Mouse (Mus musculus): Measurements from ENCODE around the gene Rxrb. TPM values are rescaled to one million over a fixed set of nuclear protein-coding genes. Genes with fewer than 3 reads are reported as not detected.
A peak's percentile ranks its signal among the peaks of the same experiment; 100 is the strongest.
"Not testable (repeated sequence)": the region's sequence is repeated elsewhere in the genome, so short reads cannot be mapped to it uniquely, and the experiment has no call there.

Gene Rxrb
- polyA plus RNA-seq (2015; fragmentation: Nextera tagmentation; extraction: Ambion mirVana) = 44.4 and 52.5 TPM in 2 replicates

DNA sequence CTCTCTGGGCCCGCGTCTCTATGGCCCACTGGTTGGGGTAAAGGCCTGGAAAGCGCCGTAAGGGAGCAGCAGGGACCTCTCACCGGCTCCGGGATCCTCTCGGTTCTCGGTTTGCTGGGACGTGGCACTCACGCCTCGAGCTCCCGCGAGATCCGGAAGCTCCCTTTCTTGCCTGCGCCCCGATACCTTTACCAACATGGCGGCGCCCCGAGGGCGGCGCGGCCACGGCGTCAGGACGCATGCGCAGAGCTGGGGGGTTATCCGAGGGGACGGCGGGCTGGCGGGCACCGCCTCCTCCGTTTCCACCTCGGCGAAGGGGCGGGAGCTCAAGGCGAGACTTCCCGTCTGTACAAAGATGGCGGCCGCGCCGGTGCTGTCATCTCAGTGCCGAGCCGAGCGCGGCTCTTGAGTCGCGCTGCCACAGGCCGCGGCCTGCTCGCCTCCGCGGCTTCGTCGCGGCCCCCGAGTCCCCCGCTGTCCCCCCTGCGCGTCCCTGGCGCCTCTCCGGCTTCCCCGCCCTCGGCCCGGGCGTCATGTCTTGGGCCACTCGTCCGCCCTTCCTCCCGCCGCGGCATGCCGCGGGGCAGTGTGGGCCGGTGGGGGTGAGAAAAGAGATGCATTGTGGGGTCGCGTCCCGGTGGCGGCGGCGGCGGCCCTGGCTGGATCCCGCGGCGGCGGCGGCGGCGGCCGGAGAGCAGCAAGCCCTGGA lies at the start of gene Rxrb, which contains the start of gene Slc39a7:
TSS of gene Rxrb (plus strand) at position 348 of the 709 bp plus-strand sequence.
TSS of gene Slc39a7 (minus strand) at position 218 of the 709 bp plus-strand sequence.
- ATAC-seq (ENCODE audit: insufficient number of reproducible peaks, low FRiP score, low TSS enrichment, low read depth) = peak; percentile 79
- peak within 1 kb of the TSS; percentile 91 for H3K4me2 ChIP-seq
- H3K9ac ChIP-seq = peak within 1 kb of the TSS; percentile 97
- peak within 1 kb of the TSS; percentile 97 for H3K27ac ChIP-seq
- H3K27me3 ChIP-seq = no peaks in the 10 kb centered on the region
- peaks cover 55% of the 10 kb centered on the region for H3K36me3 ChIP-seq
- peak within 1 kb of the TSS; percentile 96 for H3K4me3 ChIP-seq
- peaks cover 64% of the 10 kb centered on the region for H3K4me1 ChIP-seq
- under 1% methylated on average over 68 of the region's 88 CpGs for WGBS
- H3K9me3 ChIP-seq = no peaks in the 10 kb centered on the region

DNA sequence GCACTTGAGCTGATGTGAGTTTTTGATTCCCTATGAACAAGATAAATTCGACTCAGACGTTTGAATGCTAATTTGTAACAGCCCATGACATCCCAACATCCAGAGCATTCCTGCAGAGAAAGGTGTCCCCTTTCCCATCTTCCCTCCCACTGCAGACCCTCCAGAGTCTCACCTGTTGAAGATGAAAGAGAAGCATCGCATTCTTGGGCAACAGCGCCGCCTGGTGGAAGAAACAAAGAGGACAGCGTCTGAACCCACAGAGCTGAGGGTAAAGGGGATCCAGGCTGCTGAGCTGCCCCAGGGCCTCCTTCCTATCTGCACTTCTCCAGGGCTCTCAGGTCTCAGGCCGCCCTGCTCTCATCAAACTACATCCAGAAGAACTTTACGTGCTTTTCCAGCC lies 49.5 kb upstream of the Rxrb start:
- H3K36me3 ChIP-seq; H3K27ac ChIP-seq; H3K9ac ChIP-seq; H3K9me3 ChIP-seq; ATAC-seq (ENCODE audit: insufficient number of reproducible peaks, low FRiP score, low TSS enrichment, low read depth): not testable (repeated sequence)
- Histone ChIP-seq H3K4me1 (peaks cover 24% of the 10 kb centered on the region), H3K4me3 (peak overlapping the region; percentile 52; the same call in 1 of the 2 replicates), H3K4me2 (peak overlapping the region; percentile 67; the same call in 1 of the 2 replicates), H3K27me3 (peaks cover 37% of the 10 kb centered on the region)
- WGBS = 9% methylated on average over 8 of the region's 8 CpGs

DNA sequence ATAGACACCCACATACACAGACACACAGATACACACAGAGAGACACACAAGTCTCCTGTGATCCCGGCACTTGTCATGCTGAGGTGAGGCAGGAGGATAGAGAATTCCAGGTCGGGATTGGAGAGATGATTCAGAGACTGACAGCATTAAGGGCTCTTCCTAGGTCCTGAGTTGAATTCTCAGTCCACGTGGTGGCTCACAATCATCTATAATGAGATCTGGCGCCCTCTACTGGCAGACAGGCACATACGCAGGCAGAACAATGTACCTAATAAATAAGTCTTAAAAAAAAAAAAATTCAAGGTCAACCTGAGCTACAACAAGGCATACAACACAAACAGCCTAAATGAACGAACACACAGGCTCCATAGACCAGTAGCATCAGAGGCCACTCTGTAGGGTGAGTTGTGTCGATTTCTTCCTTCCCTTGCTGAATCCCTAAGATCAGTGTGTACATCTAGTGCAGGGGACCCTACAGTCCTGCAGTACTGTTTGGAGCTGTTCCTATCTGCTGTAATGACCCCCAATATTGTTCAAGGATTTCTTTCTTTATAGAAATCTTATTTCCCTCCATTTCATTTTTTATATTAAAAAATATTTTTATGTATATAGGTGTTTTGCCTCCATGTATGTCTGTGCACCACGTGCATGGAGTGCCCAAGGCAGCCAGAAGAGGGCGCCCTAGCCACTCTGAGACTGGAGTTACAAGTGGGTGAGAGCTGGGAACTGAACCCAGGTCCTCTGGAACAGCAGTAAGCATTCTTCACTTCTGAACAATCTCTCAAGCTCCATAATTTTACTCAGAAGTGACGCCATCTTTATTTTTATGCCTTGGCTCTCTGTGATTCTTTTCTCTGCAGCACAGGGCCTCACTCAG lies 39.6 kb upstream of the Rxrb start:
- H3K36me3 ChIP-seq = no peaks in the 10 kb centered on the region
- H3K27ac ChIP-seq = no peak overlapping the region
- no peak for ATAC-seq (ENCODE audit: insufficient number of reproducible peaks, low FRiP score, low TSS enrichment, low read depth)
- no peaks in the 10 kb centered on the region for H3K9me3 ChIP-seq
- no peak overlapping the region for H3K9ac ChIP-seq
- no peak overlapping the region for H3K4me2 ChIP-seq
- peaks cover 6% of the 10 kb centered on the region for H3K27me3 ChIP-seq
- no peak overlapping the region for H3K4me3 ChIP-seq
- 30% methylated on average over 10 of the region's 10 CpGs for WGBS
- H3K4me1 ChIP-seq = no peaks in the 10 kb centered on the region

DNA sequence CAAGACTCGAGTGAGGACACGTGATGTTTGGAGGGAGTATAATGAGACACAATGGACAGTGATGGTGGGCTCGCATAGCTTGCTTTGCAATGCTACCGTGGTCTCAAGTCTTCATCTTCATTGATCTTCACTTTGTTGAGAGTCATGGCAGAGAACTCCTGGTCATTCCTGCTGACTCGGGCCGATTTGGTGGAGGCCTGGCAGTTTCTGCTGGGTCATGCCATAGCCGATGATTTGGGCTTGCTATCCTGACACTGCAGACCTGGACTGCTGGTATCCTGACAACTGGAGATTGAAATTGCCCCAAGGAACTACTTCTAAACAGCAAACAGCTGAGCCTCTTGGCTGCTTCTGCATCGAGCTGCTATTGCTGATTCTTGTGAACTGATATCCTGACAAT lies 36.7 kb upstream of the Rxrb start:
- no peaks in the 10 kb centered on the region for H3K9me3 ChIP-seq
- WGBS = 88% methylated on average over 8 of the region's 8 CpGs

DNA sequence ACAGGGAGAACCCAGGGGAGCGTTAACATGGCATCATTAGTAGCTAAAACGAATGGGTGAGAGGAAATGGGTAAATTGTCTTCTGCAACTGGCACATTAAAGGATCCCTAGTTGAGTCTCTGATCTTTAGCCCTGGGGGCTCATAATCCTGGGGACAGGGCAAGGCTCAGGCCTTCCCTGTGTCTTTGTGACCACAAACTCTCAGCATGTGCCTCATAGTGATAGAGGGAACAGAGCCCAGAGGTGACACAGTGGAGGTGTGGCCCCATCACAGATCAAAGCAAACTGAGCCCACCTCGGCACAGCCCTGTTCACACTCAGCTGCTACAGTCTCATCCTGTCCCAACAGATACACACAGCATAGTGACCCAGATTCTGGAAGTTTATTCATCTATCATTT lies 36.0 kb upstream of the Rxrb start:
- H3K36me3 ChIP-seq = no peaks in the 10 kb centered on the region
- no peak overlapping the region for H3K4me3 ChIP-seq
- H3K9ac ChIP-seq = no peak overlapping the region
- no peak for ATAC-seq (ENCODE audit: insufficient number of reproducible peaks, low FRiP score, low TSS enrichment, low read depth)
- H3K27me3 ChIP-seq = peaks cover 40% of the 10 kb centered on the region
- no peak overlapping the region for H3K27ac ChIP-seq
- no peaks in the 10 kb centered on the region for H3K9me3 ChIP-seq
- no peak overlapping the region for H3K4me2 ChIP-seq
- WGBS = 21% methylated on average over 3 of the region's 3 CpGs
- H3K4me1 ChIP-seq = peaks cover 14% of the 10 kb centered on the region

More for the DNA sequence above, 36.7 kb upstream of the Rxrb start:
- H3K4me3 ChIP-seq = no peak overlapping the region
- peaks cover 33% of the 10 kb centered on the region for H3K27me3 ChIP-seq
- no peak for ATAC-seq (ENCODE audit: insufficient number of reproducible peaks, low FRiP score, low TSS enrichment, low read depth)
- H3K4me2 ChIP-seq = no peak overlapping the region
- H3K9ac ChIP-seq = no peak overlapping the region
- H3K27ac ChIP-seq = no peak overlapping the region
- peaks cover 9% of the 10 kb centered on the region for H3K4me1 ChIP-seq
- H3K36me3 ChIP-seq = no peaks in the 10 kb centered on the region

DNA sequence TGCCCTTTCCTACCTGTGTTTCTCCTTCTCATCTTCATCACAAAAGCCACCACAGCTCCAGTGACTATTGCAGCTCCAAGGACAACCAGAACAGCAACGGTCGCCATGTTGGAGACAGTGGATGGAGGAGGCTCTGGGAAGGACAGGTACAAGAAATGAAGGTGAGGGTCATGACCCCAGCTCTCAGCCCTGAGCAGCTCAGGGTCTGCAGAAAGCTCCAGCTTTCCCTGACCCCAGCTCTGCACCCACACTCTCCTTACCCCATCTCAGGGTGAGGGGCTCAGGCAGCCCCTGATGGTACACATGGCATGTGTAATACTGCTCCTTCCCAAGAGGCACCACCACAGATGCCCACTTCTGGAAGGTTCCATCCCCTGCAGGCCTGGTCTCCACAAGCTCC lies 34.6 kb upstream of the Rxrb start:
- ATAC-seq (ENCODE audit: insufficient number of reproducible peaks, low FRiP score, low TSS enrichment, low read depth); H3K9ac ChIP-seq; H3K4me3 ChIP-seq; H3K4me2 ChIP-seq; H3K27ac ChIP-seq; H3K9me3 ChIP-seq; H3K36me3 ChIP-seq: not testable (repeated sequence)
- WGBS = 90% methylated on average over 2 of the region's 2 CpGs
- Histone ChIP-seq H3K27me3 (peaks cover 54% of the 10 kb centered on the region), H3K4me1 (peaks cover 14% of the 10 kb centered on the region)

DNA sequence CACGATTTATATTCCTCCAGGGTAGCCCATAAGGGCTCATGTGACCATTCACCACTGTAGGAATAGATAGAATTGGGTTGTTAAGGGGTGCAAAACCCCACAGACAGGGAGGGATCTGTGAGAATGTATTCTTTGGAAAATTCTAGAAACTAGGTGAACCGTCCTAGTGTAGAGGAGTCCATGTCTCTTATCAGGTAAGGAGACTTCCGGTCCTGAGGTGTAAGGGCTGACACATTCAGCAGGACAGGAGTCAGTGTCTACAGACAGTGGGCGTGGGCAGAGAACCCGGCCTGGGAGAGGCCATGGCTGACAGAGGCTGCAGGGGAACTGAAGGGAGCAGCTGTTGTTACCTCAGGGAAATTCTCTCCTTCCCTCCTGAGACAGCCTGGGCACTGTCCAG lies 32.9 kb upstream of the Rxrb start:
- WGBS = 47% methylated on average over 5 of the region's 5 CpGs
- H3K36me3 ChIP-seq; H3K9ac ChIP-seq; H3K27ac ChIP-seq; ATAC-seq (ENCODE audit: insufficient number of reproducible peaks, low FRiP score, low TSS enrichment, low read depth); H3K4me3 ChIP-seq; H3K9me3 ChIP-seq; H3K4me2 ChIP-seq: not testable (repeated sequence)
- peaks cover 14% of the 10 kb centered on the region for H3K4me1 ChIP-seq
- H3K27me3 ChIP-seq = peaks cover 59% of the 10 kb centered on the region

DNA sequence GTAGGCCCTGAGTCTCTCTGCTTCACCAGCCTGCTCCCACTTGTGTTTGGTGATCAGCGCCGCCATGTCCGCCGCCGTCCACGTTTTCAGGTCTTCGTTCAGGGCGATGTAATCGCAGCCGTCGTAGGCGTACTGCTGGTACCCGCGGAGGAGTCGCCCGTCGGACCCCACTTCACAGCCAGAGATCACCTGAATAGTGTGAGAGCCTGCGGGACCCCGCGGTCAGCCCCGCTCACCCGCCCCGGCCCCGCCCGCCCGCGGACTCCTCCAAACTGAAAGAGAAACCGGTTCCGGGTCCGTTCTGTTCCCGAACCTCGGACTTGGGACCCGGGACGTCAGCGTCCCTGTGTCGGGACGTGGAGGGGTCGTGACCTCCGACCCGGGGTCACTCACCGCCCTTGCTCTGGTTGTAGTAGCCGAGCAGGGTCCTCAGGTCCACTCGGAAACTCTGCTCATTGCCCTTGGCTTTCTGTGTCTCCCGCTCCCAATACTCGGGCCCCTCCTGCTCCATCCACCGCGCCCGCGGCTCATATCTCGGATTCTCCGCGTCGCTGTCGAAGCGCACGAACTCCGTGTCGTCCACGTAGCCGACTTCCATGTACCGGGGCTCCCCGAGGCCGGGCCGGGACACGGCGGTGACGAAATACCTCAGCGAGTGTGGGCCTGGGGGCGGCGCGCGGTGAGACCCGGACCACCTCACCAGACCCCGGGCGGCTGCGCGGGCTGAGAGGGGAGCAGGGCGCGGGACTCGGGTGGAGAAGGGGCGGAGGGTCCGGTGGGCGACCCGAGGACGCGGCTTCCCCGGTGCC lies 32.1 kb upstream of the Rxrb start:
- H3K9me3 ChIP-seq = no peaks in the 10 kb centered on the region
- no peak overlapping the region for H3K27ac ChIP-seq
- H3K9ac ChIP-seq = peak overlapping the region; percentile 42; the same call in 1 of the 2 replicates
- peaks cover 14% of the 10 kb centered on the region for H3K4me1 ChIP-seq
- 2% methylated on average over 80 of the region's 87 CpGs for WGBS
- no peak for ATAC-seq (ENCODE audit: insufficient number of reproducible peaks, low FRiP score, low TSS enrichment, low read depth)
- H3K36me3 ChIP-seq = no peaks in the 10 kb centered on the region
- H3K4me2 ChIP-seq = peak overlapping the region; percentile 96
- H3K4me3 ChIP-seq = peak overlapping the region; percentile 52
- H3K27me3 ChIP-seq = peaks cover 59% of the 10 kb centered on the region

DNA sequence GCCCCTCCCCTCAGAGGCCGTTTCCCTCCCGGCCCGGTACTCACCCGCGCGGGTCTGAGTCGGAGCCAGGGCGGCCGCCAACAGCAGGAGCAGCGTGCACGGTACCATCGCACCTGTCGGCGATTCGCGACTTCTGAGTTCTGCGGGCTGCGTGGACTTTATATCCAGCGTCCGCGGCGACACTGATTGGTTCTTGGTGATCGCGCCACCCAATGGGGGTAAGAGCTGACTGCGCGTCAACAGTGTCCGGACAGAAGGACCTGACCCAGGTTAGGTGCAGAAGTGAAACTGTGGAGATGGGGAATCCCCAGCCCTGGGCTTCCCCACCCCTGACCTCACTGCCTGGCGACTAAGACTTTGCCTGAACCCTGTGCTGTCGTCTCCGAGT lies 31.5 kb upstream of the Rxrb start, which contains the start of gene H2-K1:
TSS of gene H2-K1 (minus strand) at position 198 of the 388 bp plus-strand sequence.
- H3K4me1 ChIP-seq = peaks cover 14% of the 10 kb centered on the region
- H3K9me3 ChIP-seq = no peaks in the 10 kb centered on the region
- peak within 1 kb of the TSS; percentile 42; the same call in 1 of the 2 replicates for H3K9ac ChIP-seq
- 2% methylated on average over 22 of the region's 30 CpGs for WGBS
- peaks cover 59% of the 10 kb centered on the region for H3K27me3 ChIP-seq
- H3K27ac ChIP-seq = no peak within 1 kb of the TSS
- peak within 1 kb of the TSS; percentile 96 for H3K4me2 ChIP-seq
- H3K36me3 ChIP-seq = no peaks in the 10 kb centered on the region
- H3K4me3 ChIP-seq = peak within 1 kb of the TSS; percentile 52
- peak; percentile 71; the same call in 1 of the 2 replicates for ATAC-seq (ENCODE audit: insufficient number of reproducible peaks, low FRiP score, low TSS enrichment, low read depth)

DNA sequence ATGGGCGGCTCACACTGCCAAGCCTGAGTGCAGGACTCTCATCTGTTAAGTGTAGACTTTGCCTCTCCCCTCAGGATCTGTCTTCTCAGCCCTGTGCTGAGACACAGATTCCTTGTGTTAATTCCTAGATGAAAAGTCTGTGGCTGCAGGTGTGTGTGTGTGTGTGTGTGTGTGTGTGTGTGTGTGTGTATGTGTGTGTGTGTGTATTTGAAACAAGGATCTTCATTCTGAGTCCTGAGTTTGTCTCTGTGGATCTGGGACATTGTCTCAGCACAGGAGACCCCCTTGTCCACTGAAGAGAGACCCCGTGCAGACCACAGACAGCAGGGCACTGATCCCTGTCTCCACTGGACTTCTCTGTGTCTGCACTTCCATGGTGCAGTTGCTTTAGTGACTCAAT lies 30.8 kb upstream of the Rxrb start:
- not testable (repeated sequence) for H3K36me3 ChIP-seq; H3K4me2 ChIP-seq; H3K27ac ChIP-seq; ATAC-seq (ENCODE audit: insufficient number of reproducible peaks, low FRiP score, low TSS enrichment, low read depth); H3K9ac ChIP-seq; H3K4me3 ChIP-seq; H3K9me3 ChIP-seq
- peaks cover 62% of the 10 kb centered on the region for H3K27me3 ChIP-seq
- peaks cover 14% of the 10 kb centered on the region for H3K4me1 ChIP-seq
- WGBS = 56% methylated on average over 2 of the region's 2 CpGs

DNA sequence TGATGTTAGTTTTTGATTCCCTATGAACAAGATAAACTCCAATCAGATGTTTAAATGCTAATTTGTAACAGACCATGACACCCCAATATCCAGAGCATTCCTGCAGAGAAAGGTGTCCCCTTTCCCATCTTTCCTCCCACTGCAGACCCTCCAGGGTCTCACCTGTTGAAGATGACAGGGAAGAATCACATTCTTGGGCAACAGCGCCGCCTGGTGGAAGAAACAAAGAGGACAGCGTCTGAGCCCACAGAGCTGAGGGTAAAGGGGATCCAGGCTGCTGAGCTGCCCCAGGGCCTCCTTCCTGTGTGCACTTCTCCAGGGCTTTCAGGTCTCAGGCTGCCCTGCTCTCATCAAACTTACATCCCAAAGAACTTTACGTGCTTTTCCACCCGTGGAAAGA lies 28.2 kb upstream of the Rxrb start:
- Histone ChIP-seq H3K9me3 (no peaks in the 10 kb centered on the region), H3K36me3 (no peaks in the 10 kb centered on the region), H3K4me3 (no peak overlapping the region), H3K4me2 (no peak overlapping the region), H3K27ac (no peak overlapping the region), H3K9ac (no peak overlapping the region), H3K27me3 (peaks cover 47% of the 10 kb centered on the region), H3K4me1 (peaks cover 14% of the 10 kb centered on the region)
- ATAC-seq (ENCODE audit: insufficient number of reproducible peaks, low FRiP score, low TSS enrichment, low read depth) = no peak
- WGBS = 4% methylated on average over 5 of the region's 5 CpGs
